Mouse (Mus musculus) spleen, adult 2 months (tissue): ENCODE measurements around the gene Srpk2. TPM values are rescaled to one million over a fixed set of nuclear protein-coding genes. Genes with fewer than 3 reads are reported as not detected.
"Not testable (repeated sequence)": the region's sequence is repeated elsewhere in the genome, so short reads cannot be mapped to it uniquely, and the experiment has no call there.

Experiments used
- DNase-seq, 2 experiments: peaks; one replicate each; pipeline versions ENCODE4 v3.0.0 to v3.0.0-alpha.2; 2012 to 2021; ENCODE audit warnings: low spot score in 2 of 2, low read depth in 1 of 2
- H3K27ac ChIP-seq: fragments of 200-500 bp; 2 replicates; pipeline ENCODE4 v1.5.1; 2012; ENCODE audit warnings: low read length, inconsistent platforms; ENCODE audit not compliant: insufficient read depth
- H3K27me3 ChIP-seq: fragments of 200-500 bp; 2 replicates; pipeline ENCODE4 v1.6.1; 2012; ENCODE audit warnings: mild to moderate bottlenecking, moderate library complexity, low read length, inconsistent platforms; ENCODE audit not compliant: control insufficient read depth, insufficient read depth
- H3K36me3 ChIP-seq: fragments of 200-500 bp; 2 replicates; pipeline ENCODE4 v1.6.1; 2012; ENCODE audit warnings: mild to moderate bottlenecking, low read length, inconsistent platforms; ENCODE audit not compliant: control insufficient read depth, insufficient read depth
- H3K4me1 ChIP-seq: fragments of 200-500 bp; 2 replicates; pipeline ENCODE4 v1.6.1; 2011; ENCODE audit warnings: inconsistent platforms; ENCODE audit not compliant: control insufficient read depth, insufficient read depth, insufficient read length
- H3K4me3 ChIP-seq: fragments of 200-500 bp; 2 replicates; pipeline ENCODE4 v1.5.1; 2011; ENCODE audit warnings: mild to moderate bottlenecking, inconsistent platforms; ENCODE audit not compliant: insufficient read depth, insufficient read length; ENCODE audit errors: extremely low read depth
- CTCF ChIP-seq: fragments of 200-500 bp; IDR thresholded peaks from 2 replicates; pipeline ENCODE4 v1.5.1; 2011; ENCODE audit warnings: mild to moderate bottlenecking, inconsistent platforms; ENCODE audit not compliant: insufficient read depth, insufficient read length, insufficient replicate concordance; ENCODE audit errors: extremely low read depth
- POLR2A ChIP-seq: fragments of 200-500 bp; IDR thresholded peaks from 2 replicates; pipeline ENCODE4 v1.6.1; 2011; ENCODE audit warnings: low read depth, low read length, inconsistent platforms
- WGBS: fragments of 180-500 bp; shearing (Covaris S2); methylation state at CpG from one replicate; pipeline ENCODE4 v1.1.7; 2018; 5-methylcytosine and 5-hydroxymethylcytosine counted together
- polyA plus RNA-seq: library from polyadenylated mRNA; depleted of rRNA; stranded (reverse); fragments of >200 nt; gene quantifications from 2 replicates; pipeline ENCODE4 v1.2.3, GENCODE M21; 2012

Gene Srpk2
- polyA plus RNA-seq, 1 experiment = 4.1 TPM

DNA sequence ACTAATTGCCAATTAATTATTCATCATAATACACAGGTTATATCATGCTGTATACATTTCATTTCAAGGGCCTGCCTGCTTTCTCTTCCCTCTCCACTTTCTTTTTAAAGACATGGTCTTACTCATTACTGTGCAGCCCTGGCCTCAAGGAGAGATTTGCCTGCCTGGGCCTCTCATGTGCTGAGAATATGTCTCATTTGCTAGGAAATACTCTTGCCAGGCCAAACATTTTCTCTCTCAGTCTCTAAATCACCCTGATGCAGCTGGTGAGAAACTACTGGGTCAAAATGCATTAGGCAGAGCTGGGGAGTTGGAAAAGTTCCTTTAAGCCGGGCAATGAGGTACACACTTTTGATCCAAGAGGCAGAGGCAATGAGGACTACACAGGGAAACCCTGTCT is 29.4 kb downstream of the Srpk2 start:
- DNase-seq = no peak
- H3K27me3 ChIP-seq = no peaks in the 10 kb centered on the region
- H3K36me3 ChIP-seq = no peaks in the 10 kb centered on the region
- no peak overlapping the region for H3K27ac ChIP-seq
- H3K4me1 ChIP-seq = no peaks in the 10 kb centered on the region
- H3K4me3 ChIP-seq = no peak overlapping the region
- 95% methylated on average over 1 of the region's 1 CpGs for WGBS
- no peak for TF ChIP-seq CTCF
- no peak for TF ChIP-seq POLR2A

DNA sequence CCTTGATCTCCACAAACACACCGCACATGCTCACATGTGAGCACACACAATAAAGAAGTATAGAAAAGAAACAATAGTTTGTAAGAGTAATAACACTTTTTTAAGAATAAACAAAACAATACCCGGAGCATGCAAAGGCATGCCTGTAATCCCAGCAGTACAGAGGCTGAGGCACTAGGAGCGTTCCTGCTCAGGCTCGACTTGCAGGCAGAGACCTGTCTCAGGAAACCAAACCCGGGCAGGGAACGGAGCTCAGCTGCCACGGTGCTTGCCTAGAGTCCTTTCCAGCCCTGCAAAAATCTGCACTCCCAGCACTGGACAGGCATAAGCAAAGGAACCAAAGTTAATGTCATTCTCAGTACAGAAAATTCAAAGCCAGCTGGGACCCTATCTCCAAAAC is 32.1 kb downstream of the Srpk2 start:
- no peak for DNase-seq

DNA sequence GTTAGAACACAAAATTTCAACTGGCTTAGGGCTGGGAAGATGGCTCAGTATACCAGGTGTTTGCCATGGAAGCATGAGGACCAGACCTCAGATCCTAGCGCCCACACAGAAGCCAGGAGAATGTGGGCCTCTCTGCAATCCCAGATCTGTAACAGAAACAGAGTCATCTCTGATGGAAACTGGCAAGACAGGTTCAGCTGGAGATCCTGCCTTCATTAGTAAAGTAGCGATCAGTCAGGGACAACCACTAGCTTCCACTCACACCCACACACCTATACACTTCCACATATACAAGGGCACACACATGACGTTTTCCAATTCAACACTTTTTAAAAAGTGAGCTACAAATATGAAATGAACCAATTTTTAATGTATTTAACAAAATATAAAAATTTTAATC is 32.6 kb downstream of the Srpk2 start:
- no peak overlapping the region for H3K27ac ChIP-seq
- H3K27me3 ChIP-seq = no peaks in the 10 kb centered on the region
- H3K36me3 ChIP-seq = no peaks in the 10 kb centered on the region
- TF ChIP-seq CTCF (no peak), POLR2A (no peak)
- 87% methylated on average over 3 of the region's 3 CpGs for WGBS
- H3K4me1 ChIP-seq = no peaks in the 10 kb centered on the region
- DNase-seq = no peak
- H3K4me3 ChIP-seq = no peak overlapping the region

More for the DNA sequence above, 32.1 kb downstream of the Srpk2 start:
- Histone ChIP-seq H3K27me3 (no peaks in the 10 kb centered on the region), H3K27ac (no peak overlapping the region), H3K36me3 (no peaks in the 10 kb centered on the region), H3K4me3 (no peak overlapping the region), H3K4me1 (no peaks in the 10 kb centered on the region)
- WGBS = 78% methylated on average over 7 of the region's 7 CpGs
- TF ChIP-seq CTCF = no peak
- TF ChIP-seq POLR2A = no peak

DNA sequence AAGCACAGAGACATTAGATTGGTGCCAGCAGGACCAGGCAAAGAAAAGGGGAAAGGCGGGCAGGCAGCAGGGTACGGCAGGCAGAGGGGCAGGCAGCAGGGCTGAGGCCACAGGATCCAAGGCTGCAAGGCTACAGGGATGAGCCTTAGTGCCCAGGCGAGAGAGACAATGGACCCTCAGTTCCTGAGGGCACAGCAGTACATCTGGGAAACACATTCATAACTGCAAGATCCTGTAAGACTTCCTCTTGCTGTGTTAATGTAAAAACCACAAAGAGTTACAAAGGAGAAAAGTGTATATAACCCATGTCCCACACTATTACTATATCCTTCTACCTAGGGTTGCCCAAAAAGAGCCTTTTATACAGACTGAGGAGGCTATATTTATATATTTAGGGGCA is 33.9 kb downstream of the Srpk2 start:
- no peaks in the 10 kb centered on the region for H3K27me3 ChIP-seq
- TF ChIP-seq CTCF (no peak), POLR2A (no peak)
- no peaks in the 10 kb centered on the region for H3K4me1 ChIP-seq
- whole genome bisulfite sequencing = 64% methylated on average over 3 of the region's 3 CpGs
- H3K27ac ChIP-seq = no peak overlapping the region
- H3K4me3 ChIP-seq = no peak overlapping the region
- no peak for DNase-seq
- no peaks in the 10 kb centered on the region for H3K36me3 ChIP-seq

DNA sequence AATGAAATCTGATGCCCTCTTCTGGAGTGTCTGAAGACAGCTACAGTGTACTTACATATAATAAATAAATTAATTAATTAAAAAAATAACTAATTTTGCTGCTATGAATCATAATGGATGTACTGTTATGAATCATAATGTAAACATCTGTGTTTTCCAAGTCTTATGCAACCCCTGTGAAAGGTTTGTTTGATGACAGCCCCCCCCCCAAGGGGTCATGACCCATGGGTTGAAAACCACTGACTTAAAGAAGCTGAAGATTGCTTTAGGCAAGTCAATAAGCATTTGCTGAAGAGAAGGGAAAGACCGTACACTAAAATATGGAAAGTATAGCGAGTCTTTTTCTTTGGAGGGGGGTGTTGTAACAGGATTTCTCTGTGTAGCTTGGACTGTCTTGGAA is 35.2 kb downstream of the Srpk2 start:
- Histone ChIP-seq H3K4me1 (no peaks in the 10 kb centered on the region), H3K27me3 (no peaks in the 10 kb centered on the region), H3K4me3 (no peak overlapping the region), H3K27ac (no peak overlapping the region), H3K36me3 (no peaks in the 10 kb centered on the region)
- 95% methylated on average over 2 of the region's 2 CpGs for WGBS
- TF ChIP-seq POLR2A (no peak), CTCF (no peak)
- DNase-seq = no peak

DNA sequence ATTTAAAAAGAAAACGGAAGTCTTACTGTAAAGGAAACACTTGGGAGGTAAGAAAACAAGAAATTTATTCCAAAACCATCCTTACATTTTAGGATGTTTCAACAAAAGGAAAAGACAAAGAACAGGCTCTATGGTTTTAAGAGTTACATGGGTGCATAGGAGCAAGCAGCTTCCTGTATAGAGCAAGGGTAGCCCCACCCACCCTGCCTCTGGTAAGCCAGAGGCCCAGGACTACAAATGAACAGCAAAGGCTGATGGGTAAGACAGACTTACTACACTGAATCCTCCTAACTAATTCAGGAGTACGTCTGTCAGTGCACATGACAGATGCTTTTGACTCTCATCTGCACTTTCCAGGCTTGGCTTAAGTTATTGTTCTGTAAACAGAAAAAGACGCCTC is 38.7 kb downstream of the Srpk2 start:
- Histone ChIP-seq H3K4me1 (no peaks in the 10 kb centered on the region), H3K4me3 (no peak overlapping the region), H3K36me3 (no peaks in the 10 kb centered on the region), H3K27me3 (no peaks in the 10 kb centered on the region), H3K27ac (no peak overlapping the region)
- no peak for DNase-seq
- TF ChIP-seq POLR2A = no peak
- TF ChIP-seq CTCF = no peak
- 83% methylated on average over 3 of the region's 3 CpGs for WGBS

DNA sequence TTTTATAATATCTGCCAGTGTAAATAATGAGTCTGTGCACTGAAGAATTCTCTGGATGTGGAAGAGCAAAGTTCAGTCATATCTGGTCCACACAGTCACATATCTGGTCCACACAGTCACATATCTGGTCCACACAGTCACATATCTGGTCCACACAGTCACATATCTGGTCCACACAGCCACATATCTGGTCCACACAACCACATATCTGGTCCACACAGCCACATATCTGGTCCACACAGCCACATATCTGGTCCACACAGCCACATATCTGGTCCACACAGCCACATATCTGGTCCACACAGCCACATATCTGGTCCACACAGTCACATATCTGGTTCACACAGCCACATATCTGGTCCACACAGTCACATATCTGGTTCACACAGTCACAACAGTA is 45.2 kb downstream of the Srpk2 start:
- not testable (repeated sequence) for H3K4me3 ChIP-seq, H3K4me1 ChIP-seq, H3K27me3 ChIP-seq, H3K36me3 ChIP-seq, H3K27ac ChIP-seq, DNase-seq

DNA sequence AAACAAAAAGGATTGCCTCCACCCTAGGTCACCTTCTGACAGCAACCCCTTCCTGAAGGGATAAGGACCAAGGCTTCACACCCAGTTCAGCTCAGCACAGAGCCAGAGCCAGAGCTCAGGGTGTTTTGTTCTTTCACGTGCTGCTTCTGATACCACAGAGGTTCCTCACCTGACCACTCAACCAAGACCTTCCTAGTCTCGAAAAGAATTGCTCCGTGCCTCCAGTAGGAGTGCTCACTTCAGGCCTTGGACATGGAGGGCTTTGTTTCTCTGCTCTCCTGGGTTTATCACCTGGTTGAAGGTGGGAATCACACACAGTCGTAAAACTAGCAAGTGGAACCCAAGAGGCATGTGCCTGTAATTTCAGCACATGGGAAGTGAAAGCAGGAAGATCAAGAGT is 46.4 kb downstream of the Srpk2 start:
- H3K4me3 ChIP-seq = no peak overlapping the region
- H3K4me1 ChIP-seq = peaks cover 9% of the 10 kb centered on the region
- H3K36me3 ChIP-seq = no peaks in the 10 kb centered on the region
- 39% methylated on average over 4 of the region's 4 CpGs for WGBS
- H3K27me3 ChIP-seq = no peaks in the 10 kb centered on the region
- peak in 1 of 2 experiments; percentile 31 for DNase-seq
- TF ChIP-seq POLR2A (no peak), CTCF (no peak)
- H3K27ac ChIP-seq = no peak overlapping the region
